Mouse (Mus musculus) MEL (cell line): Measurements from ENCODE around the gene Gstt2. TPM values are rescaled to one million over a fixed set of nuclear protein-coding genes. Genes with fewer than 3 reads are reported as not detected.
"Not testable (repeated sequence)": the region's sequence is repeated elsewhere in the genome, so short reads cannot be mapped to it uniquely, and the experiment has no call there.

ENCODE experiments used
- DNase-seq: peaks from one replicate; pipeline ENCODE4 v3.0.0; 2011; ENCODE audit warnings: low read depth, low spot score
- H3K27ac ChIP-seq: 2 replicates; pipeline ENCODE4 v1.5.1; 2012; ENCODE audit warnings: low read depth, mild to moderate bottlenecking, control low read depth, low read length, moderate library complexity; ENCODE audit not compliant: control insufficient read depth
- H3K27me3 ChIP-seq, 2 experiments: fragments of 150-350 bp in 1 of 2; sonication (generic) in 1 of 2; 2 replicates each; pipeline ENCODE4 v1.6.1; 2012; ENCODE audit warnings: low read length in 2 of 2, mild to moderate bottlenecking in 2 of 2, improper control_type of control experiment in 1 of 2, moderate library complexity in 1 of 2; ENCODE audit not compliant: insufficient read depth in 2 of 2, control insufficient read depth in 1 of 2
- H3K36me3 ChIP-seq, 2 experiments: 2 replicates each; pipeline ENCODE4 v1.6.1; 2012 to 2014; ENCODE audit warnings: low read length in 2 of 2, improper control_type of control experiment in 1 of 2, inconsistent platforms in 1 of 2, mild to moderate bottlenecking in 1 of 2; ENCODE audit not compliant: insufficient read depth in 2 of 2, control insufficient read depth in 1 of 2
- H3K4me1 ChIP-seq, 2 experiments: fragments of 150-350 bp in 1 of 2; sonication (generic) in 1 of 2; 2 replicates each; pipeline ENCODE4 v1.6.1; 2012; ENCODE audit warnings: low read length in 2 of 2, improper control_type of control experiment in 1 of 2, mild to moderate bottlenecking in 1 of 2; ENCODE audit not compliant: insufficient read depth in 2 of 2, control insufficient read depth in 1 of 2
- H3K4me3 ChIP-seq, 2 experiments: fragments of 150-350 bp in 1 of 2; sonication (generic) in 1 of 2; 2 replicates each; pipeline ENCODE4 v1.5.1; 2012; ENCODE audit warnings: low read depth in 2 of 2, low read length in 2 of 2, mild to moderate bottlenecking in 2 of 2, moderate library complexity in 2 of 2, control low read depth in 1 of 2, improper control_type of control experiment in 1 of 2; ENCODE audit not compliant: control insufficient read depth in 1 of 2, insufficient read depth in 1 of 2
- H3K79me2 ChIP-seq: 2 replicates; pipeline ENCODE4 v1.6.1; 2012; ENCODE audit warnings: mild to moderate bottlenecking, low read length, moderate library complexity; ENCODE audit not compliant: control insufficient read depth, poor library complexity, insufficient read depth
- H3K9ac ChIP-seq: 2 replicates; pipeline ENCODE4 v1.6.1; 2012; ENCODE audit warnings: low read depth, mild to moderate bottlenecking, control low read depth, low read length, moderate library complexity; ENCODE audit not compliant: control insufficient read depth, poor library complexity, severe bottlenecking
- H3K9me3 ChIP-seq: fragments of 150-350 bp; sonication (generic); replicated peaks from 2 replicates; pipeline ENCODE4 v1.6.1; 2012; ENCODE audit warnings: mild to moderate bottlenecking, low read length, improper control_type of control experiment, moderate library complexity; ENCODE audit not compliant: insufficient read depth
- CHD1 ChIP-seq: IDR thresholded peaks from 2 replicates; pipeline ENCODE4 v1.6.1; 2012; ENCODE audit warnings: low read depth, mild to moderate bottlenecking, inconsistent platforms, low read length, improper control_type of control experiment
- E2F4 ChIP-seq: IDR thresholded peaks from 2 replicates; pipeline ENCODE4 v1.6.1; 2011; ENCODE audit warnings: low read depth, low read length, improper control_type of control experiment, borderline replicate concordance
- ELF1 ChIP-seq: IDR thresholded peaks from 2 replicates; pipeline ENCODE4 v1.6.1; 2014; ENCODE audit warnings: low read depth, mild to moderate bottlenecking, inconsistent platforms, low read length, improper control_type of control experiment, moderate library complexity
- ETS1 ChIP-seq: IDR thresholded peaks from 2 replicates; pipeline ENCODE4 v1.6.1; 2012; ENCODE audit warnings: low read depth, mild to moderate bottlenecking, inconsistent platforms, low read length, improper control_type of control experiment, moderate library complexity
- HCFC1 ChIP-seq: IDR thresholded peaks from 2 replicates; pipeline ENCODE4 v1.6.1; 2012; ENCODE audit warnings: low read depth, mild to moderate bottlenecking, inconsistent platforms, low read length, improper control_type of control experiment, moderate library complexity
- MAX ChIP-seq: IDR thresholded peaks from 2 replicates; pipeline ENCODE4 v1.6.1; 2011; ENCODE audit warnings: low read length, improper control_type of control experiment
- MXI1 ChIP-seq: IDR thresholded peaks from 2 replicates; pipeline ENCODE4 v1.6.1; 2011; ENCODE audit warnings: mild to moderate bottlenecking, low read depth, low read length, improper control_type of control experiment
- NELFE ChIP-seq: IDR thresholded peaks from 2 replicates; pipeline ENCODE4 v1.6.1; 2011; ENCODE audit warnings: low read depth, low read length, improper control_type of control experiment
- POLR2A ChIP-seq, 2 experiments: IDR thresholded peaks; 2 replicates each; pipeline ENCODE4 v1.6.1; 2011 to 2012; ENCODE audit warnings: low read length in 2 of 2, mild to moderate bottlenecking in 2 of 2, control low read depth in 1 of 2, improper control_type of control experiment in 1 of 2, low read depth in 1 of 2, moderate library complexity in 1 of 2; ENCODE audit not compliant: control insufficient read depth in 1 of 2, insufficient read depth in 1 of 2, poor library complexity in 1 of 2
- POLR2AphosphoS2 ChIP-seq: IDR thresholded peaks from 2 replicates; pipeline ENCODE4 v1.6.1; 2011; ENCODE audit warnings: low read length, improper control_type of control experiment
- SIN3A ChIP-seq: IDR thresholded peaks from 2 replicates; pipeline ENCODE4 v1.6.1; 2012; ENCODE audit warnings: low read length, improper control_type of control experiment, inconsistent platforms
- TBP ChIP-seq: IDR thresholded peaks from 2 replicates; pipeline ENCODE4 v1.8.0; 2011; ENCODE audit warnings: low read depth, low read length, improper control_type of control experiment
- TCF12 ChIP-seq: IDR thresholded peaks from 2 replicates; pipeline ENCODE4 v1.6.1; 2014; ENCODE audit warnings: low read depth, mild to moderate bottlenecking, inconsistent platforms, low read length, improper control_type of control experiment, moderate library complexity
- USF1 ChIP-seq: IDR thresholded peaks from 2 replicates; pipeline ENCODE4 v1.6.1; 2014; ENCODE audit warnings: low read depth, mild to moderate bottlenecking, inconsistent platforms, low read length, improper control_type of control experiment, moderate library complexity
- ZMIZ1 ChIP-seq: IDR thresholded peaks from 2 replicates; pipeline ENCODE4 v1.6.1; 2012; ENCODE audit warnings: low read depth, mild to moderate bottlenecking, inconsistent platforms, low read length, improper control_type of control experiment, moderate library complexity
- polyA plus RNA-seq, 2 experiments: library from polyadenylated mRNA; stranded (reverse) in 1 of 2; unstranded in 1 of 2; fragments of >175 nt in 1 of 2; fragments of >200 nt in 1 of 2; gene quantifications; 2 replicates each; pipeline versions ENCODE4 v1.2.1 to v1.2.4; 2012; ENCODE audit warnings: low replicate concordance in 2 of 2, low read depth in 1 of 2; ENCODE audit not compliant: insufficient read length in 2 of 2, insufficient read depth in 1 of 2, missing spikeins in 1 of 2
- total RNA-seq: library from RNA; depleted of rRNA; stranded (reverse); fragments of 300-350 nt; gene quantifications from 2 replicates; pipeline ENCODE4 v1.2.3, GENCODE M21; 2012

Gstt2 gene
- total and polyA plus RNA-seq, 3 experiments = 4.3 to 10.9 TPM; not detected in 1

- Histone ChIP-seq H3K27ac (peak within 1 kb of the TSS; percentile 43), H3K9ac (peak within 1 kb of the TSS; percentile 73), H3K4me3 (peak within 1 kb of the TSS; percentile 62 to 80), H3K79me2 (peaks cover 16% of the 10 kb centered on the region), H3K36me3 (peaks cover 0 to 18% of the 10 kb centered on the region in 2 experiments; a peak in 2 of 4 replicates), H3K4me1 (peaks cover 7 to 14% of the 10 kb centered on the region in 2 experiments; a peak in 3 of 4 replicates)
- H3K27me3 ChIP-seq, H3K9me3 ChIP-seq: not testable (repeated sequence)
- peak; percentile 74 for TF ChIP-seq TBP
- peak; percentile 73 for TF ChIP-seq SIN3A
- peak; percentile 89; the same call in 1 of the 2 replicates for TF ChIP-seq MXI1
- peak; percentile 88 for TF ChIP-seq ZMIZ1
- TF ChIP-seq TCF12 = peak; percentile 51; the same call in 1 of the 2 replicates
- 0 out of 2 replicates have a peak, but pooled peaks have one; percentile 10 for TF ChIP-seq USF1
- 0 out of 2 replicates have a peak, but pooled peaks have one; percentile 7 for TF ChIP-seq ETS1
- peak in 1 of 2 experiments; percentile 93; a peak in 2 of 4 replicates for TF ChIP-seq POLR2A (IDR thresholded peaks at IDR 0.05; ENCODE audit: control insufficient read depth in 1 of 2, insufficient read depth in 1 of 2, low read depth in 1 of 2, low read length in 2 of 2, poor library complexity in 1 of 2)
- peak; percentile 59 for TF ChIP-seq HCFC1
- TF ChIP-seq CHD1 = peak; percentile 63; the same call in 1 of the 2 replicates
- peak; percentile 81 for TF ChIP-seq POLR2AphosphoS2
- TF ChIP-seq NELFE = peak; percentile 85
- peak; percentile 96 for DNase-seq
Observed at GRCm38 (mm10) chr10:75859786-75860470, 22.7 kb upstream of the Gstt2 start, which contains the start of gene Mif. TSS of gene Mif (minus strand) at chr10:75860240.

- peak; percentile 54 for DNase-seq
- H3K79me2 ChIP-seq = peaks cover 16% of the 10 kb centered on the region
- peak overlapping the region; percentile 43 for H3K27ac ChIP-seq
- peaks cover 7 to 14% of the 10 kb centered on the region in 2 experiments; a peak in 3 of 4 replicates for H3K4me1 ChIP-seq
- TF ChIP-seq ETS1 (no peak), MAX (peak; percentile 72), E2F4 (no peak), ELF1 (no peak), USF1 (0 out of 2 replicates have a peak, but pooled peaks have one; percentile 9), MXI1 (peak; percentile 79; the same call in 1 of the 2 replicates), POLR2A (IDR thresholded peaks at IDR 0.05; ENCODE audit: control insufficient read depth in 1 of 2, insufficient read depth in 1 of 2, low read depth in 1 of 2, low read length in 2 of 2, poor library complexity in 1 of 2) (no peak), SIN3A (peak; percentile 47; the same call in 1 of the 2 replicates)
- TF ChIP-seq, all 39 proteins: peak for 4
- H3K4me3 ChIP-seq = peak overlapping the region; percentile 62 to 80
- peak overlapping the region; percentile 73 for H3K9ac ChIP-seq
- no peaks in the 10 kb centered on the region for H3K27me3 ChIP-seq
- H3K9me3 ChIP-seq = no peaks in the 10 kb centered on the region
- H3K36me3 ChIP-seq = peaks cover 0 to 18% of the 10 kb centered on the region in 2 experiments; a peak in 2 of 4 replicates
Observed at GRCm38 (mm10) chr10:75859107-75859746, 22.0 kb upstream of the Gstt2 start.
